Mouse (Mus musculus): ENCODE measurements around the gene Atp2c1.

The Atp2c1 gene

DNA sequence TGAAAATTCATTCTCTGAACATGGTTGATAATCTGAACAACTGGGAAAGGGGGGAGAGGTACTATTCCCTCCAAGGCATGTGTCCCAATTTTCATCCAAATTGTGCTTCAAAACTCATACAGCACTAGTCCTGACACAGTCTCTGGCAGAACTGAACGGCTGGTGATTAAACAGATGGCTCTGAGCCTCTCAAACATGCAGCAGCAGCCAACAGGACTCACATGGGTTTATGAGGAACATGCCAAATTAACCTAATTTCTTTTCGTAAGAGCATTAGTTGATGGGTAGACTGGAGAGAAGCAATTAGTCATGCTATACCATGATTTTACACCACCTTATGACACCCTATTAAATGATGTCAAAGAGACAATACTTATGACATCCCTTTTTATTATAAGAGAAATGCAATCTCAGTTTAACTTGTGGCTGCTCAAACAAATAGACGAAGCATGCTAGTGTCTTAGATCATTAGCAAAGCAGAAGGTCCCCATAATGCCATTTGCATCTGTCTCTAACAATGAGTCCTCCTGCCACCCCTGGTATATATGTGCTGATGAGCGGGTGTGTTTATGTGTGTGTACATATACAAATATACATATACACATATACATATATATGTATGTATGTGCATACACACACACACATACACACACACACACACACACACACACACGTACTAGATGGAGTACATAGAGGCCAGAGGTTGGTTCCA is 163.4 kb downstream of the Atp2c1 start:
- DNase-seq, result no peak

DNA sequence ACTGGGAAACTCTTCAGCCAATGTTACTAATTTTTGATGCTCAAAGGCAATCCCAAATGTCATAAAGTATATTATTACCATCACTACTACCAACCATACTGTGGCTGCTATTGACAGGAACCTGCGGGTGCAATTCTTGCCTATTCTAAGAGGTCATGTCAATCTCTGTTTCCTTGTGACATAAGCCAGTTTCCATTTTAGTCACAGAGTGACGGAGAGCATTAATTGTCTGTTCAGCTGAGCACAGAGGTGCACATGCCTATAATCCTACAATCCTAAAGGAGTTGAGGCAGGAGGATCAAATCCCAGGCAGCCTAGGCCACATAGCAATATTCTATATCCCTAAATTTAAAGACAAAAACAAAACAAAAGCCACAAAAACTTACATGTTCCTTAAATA is 164.9 kb downstream of the Atp2c1 start:
- DNase-seq, result no peak
